Mouse (Mus musculus): ENCODE results near the gene Abcg1. TPM values are rescaled to one million over a fixed set of nuclear protein-coding genes. Genes with fewer than 3 reads are reported as not detected.

The Abcg1 gene
- polyA plus RNA-seq, 1 experiment from 2014 or later = 7.7 TPM

- Histone ChIP-seq H3K4me3 (no peak overlapping the region), H3K4me1 (peaks cover 7% of the 10 kb centered on the region; the same call in 1 of the 2 replicates), H3K36me3 (no peaks in the 10 kb centered on the region; the same call in 1 of the 2 replicates), H3K9ac (no peak overlapping the region), H3K9me3 (no peaks in the 10 kb centered on the region), H3K4me2 (no peak overlapping the region), H3K27me3 (replicated peaks) (no peaks in the 10 kb centered on the region; the same call in 1 of the 2 replicates), H3K27ac (replicated peaks) (no peak overlapping the region)
- WGBS = 89% methylated on average over 8 of the region's 8 CpGs
- ATAC-seq (ENCODE audit: extremely low read depth, insufficient number of reproducible peaks, low FRiP score, low TSS enrichment) = no peak
Measured at GRCm38 (mm10) chr17:31103823-31104222, 46.3 kb downstream of the Abcg1 start.

DNA sequence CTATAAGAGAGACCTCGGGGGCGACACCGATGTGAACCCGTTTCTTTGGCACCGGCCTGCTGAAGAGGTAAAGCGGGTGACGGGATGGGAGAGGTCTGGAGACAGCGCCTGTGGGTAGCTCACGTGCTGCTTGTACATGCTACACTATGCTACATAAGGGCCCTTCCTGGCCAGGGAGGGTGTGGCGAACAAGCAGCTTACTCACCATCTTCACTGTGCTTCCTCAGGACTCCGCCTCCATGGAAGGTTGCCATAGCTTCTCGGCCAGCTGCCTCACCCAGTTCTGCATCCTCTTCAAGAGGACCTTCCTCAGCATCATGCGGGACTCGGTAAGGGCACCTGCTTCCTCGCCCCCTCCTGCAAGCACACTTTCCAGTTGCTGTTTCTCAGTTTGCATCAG is 50.9 kb downstream of the Abcg1 start:
- Histone ChIP-seq H3K4me1 (0 out of 2 replicates have a peak, but pooled peaks cover 5% of the 10 kb centered on the region), H3K9ac (no peak overlapping the region), H3K27ac (replicated peaks) (no peak overlapping the region), H3K4me2 (no peak overlapping the region), H3K4me3 (no peak overlapping the region), H3K27me3 (replicated peaks) (no peaks in the 10 kb centered on the region), H3K9me3 (no peaks in the 10 kb centered on the region), H3K36me3 (peaks cover 13% of the 10 kb centered on the region)
- 89% methylated on average over 15 of the region's 15 CpGs for WGBS
- no peak for ATAC-seq (ENCODE audit: extremely low read depth, insufficient number of reproducible peaks, low FRiP score, low TSS enrichment)

- Histone ChIP-seq H3K9me3 (no peaks in the 10 kb centered on the region), H3K4me1 (no peaks in the 10 kb centered on the region), H3K36me3 (peaks cover 13% of the 10 kb centered on the region), H3K27me3 (replicated peaks) (no peaks in the 10 kb centered on the region; the same call in 1 of the 2 replicates), H3K27ac (replicated peaks) (no peak overlapping the region), H3K9ac (no peak overlapping the region), H3K4me2 (no peak overlapping the region), H3K4me3 (no peak overlapping the region)
- ATAC-seq (ENCODE audit: extremely low read depth, insufficient number of reproducible peaks, low FRiP score, low TSS enrichment) = no peak
- 73% methylated on average over 9 of the region's 9 CpGs for WGBS
Measured at GRCm38 (mm10) chr17:31113191-31113856, 55.8 kb downstream of the Abcg1 start.

DNA sequence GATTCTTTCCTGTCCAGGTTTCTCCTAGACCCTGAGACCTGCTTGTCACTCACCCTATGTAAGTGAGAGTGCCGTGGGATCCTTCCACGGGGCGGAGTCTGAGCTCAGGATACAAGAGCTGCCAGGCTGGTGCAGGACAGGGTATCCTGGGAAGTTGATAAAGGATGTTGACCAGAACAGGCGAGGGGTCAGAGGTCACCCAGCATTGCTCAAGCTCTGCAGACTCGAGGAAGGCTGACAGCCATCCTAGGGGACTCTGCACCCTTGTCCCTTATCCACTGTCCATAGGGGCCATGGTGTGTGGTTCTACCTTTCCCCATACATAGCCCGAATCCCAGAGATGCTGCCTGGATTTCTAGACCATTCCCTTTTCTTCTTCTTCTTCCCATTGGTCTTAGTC is 58.6 kb downstream of the Abcg1 start:
- H3K9me3 ChIP-seq = no peaks in the 10 kb centered on the region
- 40% methylated on average over 6 of the region's 6 CpGs for WGBS
- H3K4me2 ChIP-seq = no peak overlapping the region
- H3K4me3 ChIP-seq = no peak overlapping the region
- no peak for ATAC-seq (ENCODE audit: extremely low read depth, insufficient number of reproducible peaks, low FRiP score, low TSS enrichment)
- no peaks in the 10 kb centered on the region for H3K4me1 ChIP-seq
- peaks cover 10% of the 10 kb centered on the region; the same call in 1 of the 2 replicates for H3K27me3 ChIP-seq (replicated peaks)
- H3K9ac ChIP-seq = no peak overlapping the region
- peaks cover 6% of the 10 kb centered on the region for H3K36me3 ChIP-seq
- H3K27ac ChIP-seq (replicated peaks) = no peak overlapping the region

- Histone ChIP-seq H3K9ac (no peak overlapping the region), H3K4me1 (no peaks in the 10 kb centered on the region), H3K27ac (replicated peaks) (no peak overlapping the region), H3K27me3 (replicated peaks) (peaks cover 12% of the 10 kb centered on the region; the same call in 1 of the 2 replicates), H3K36me3 (no peaks in the 10 kb centered on the region), H3K4me3 (no peak overlapping the region), H3K9me3 (no peaks in the 10 kb centered on the region), H3K4me2 (no peak overlapping the region)
- WGBS = 83% methylated on average over 5 of the region's 5 CpGs
- ATAC-seq (ENCODE audit: extremely low read depth, insufficient number of reproducible peaks, low FRiP score, low TSS enrichment) = no peak
Measured at GRCm38 (mm10) chr17:31117946-31118345, 60.5 kb downstream of the Abcg1 start.

- peaks cover 12% of the 10 kb centered on the region; the same call in 1 of the 2 replicates for H3K27me3 ChIP-seq (replicated peaks)
- WGBS = 8% methylated on average over 7 of the region's 7 CpGs
- H3K36me3 ChIP-seq = no peaks in the 10 kb centered on the region
- no peak overlapping the region for H3K4me3 ChIP-seq
- no peaks in the 10 kb centered on the region; the same call in 1 of the 2 replicates for H3K9me3 ChIP-seq
- no peaks in the 10 kb centered on the region for H3K4me1 ChIP-seq
- H3K9ac ChIP-seq = no peak overlapping the region
- H3K4me2 ChIP-seq = no peak overlapping the region
- no peak; the same call in 1 of the 2 replicates for ATAC-seq (ENCODE audit: extremely low read depth, insufficient number of reproducible peaks, low FRiP score, low TSS enrichment)
- H3K27ac ChIP-seq (replicated peaks) = no peak overlapping the region
Measured at GRCm38 (mm10) chr17:31119429-31119828, 62.0 kb downstream of the Abcg1 start.

DNA sequence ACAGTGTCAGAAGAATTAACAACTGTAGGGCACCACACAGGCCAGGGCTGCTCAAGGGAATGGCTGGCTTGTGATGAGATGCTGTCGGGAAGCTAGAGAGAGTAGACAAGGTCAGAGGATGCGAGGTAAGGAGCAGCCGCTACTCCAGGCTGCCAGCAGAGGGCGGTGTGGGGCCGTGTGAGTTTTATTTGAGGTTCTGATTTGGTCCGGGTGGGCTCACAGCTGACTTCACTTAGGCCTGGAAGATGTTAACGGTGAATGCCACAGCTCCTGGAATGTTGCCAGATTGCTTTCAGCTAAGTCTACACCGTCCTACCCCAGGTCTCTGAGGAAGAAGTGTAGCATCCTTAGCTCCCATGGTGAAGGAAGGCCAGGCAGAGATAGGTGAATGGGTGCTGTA is 64.5 kb downstream of the Abcg1 start:
- no peak overlapping the region for H3K4me3 ChIP-seq
- H3K36me3 ChIP-seq = no peaks in the 10 kb centered on the region
- H3K9me3 ChIP-seq = no peaks in the 10 kb centered on the region; the same call in 1 of the 2 replicates
- no peaks in the 10 kb centered on the region for H3K4me1 ChIP-seq
- no peak overlapping the region for H3K27ac ChIP-seq (replicated peaks)
- WGBS = 11% methylated on average over 8 of the region's 8 CpGs
- ATAC-seq (ENCODE audit: extremely low read depth, insufficient number of reproducible peaks, low FRiP score, low TSS enrichment) = no peak
- H3K9ac ChIP-seq = no peak overlapping the region
- no peak overlapping the region for H3K4me2 ChIP-seq
- peaks cover 15% of the 10 kb centered on the region; the same call in 1 of the 2 replicates for H3K27me3 ChIP-seq (replicated peaks)

GRCm38 (mm10) chr17:31125548-31126266 is 68.2 kb downstream of the Abcg1 start:
- Histone ChIP-seq H3K4me3 (no peak overlapping the region), H3K9ac (no peak overlapping the region), H3K4me1 (no peaks in the 10 kb centered on the region), H3K36me3 (no peaks in the 10 kb centered on the region), H3K27ac (replicated peaks) (no peak overlapping the region), H3K4me2 (no peak overlapping the region), H3K27me3 (replicated peaks) (peaks cover 30% of the 10 kb centered on the region), H3K9me3 (no peaks in the 10 kb centered on the region; the same call in 1 of the 2 replicates)
- 31% methylated on average over 9 of the region's 9 CpGs for WGBS
- ATAC-seq (ENCODE audit: extremely low read depth, insufficient number of reproducible peaks, low FRiP score, low TSS enrichment) = no peak

GRCm38 (mm10) chr17:31128708-31129318 is 71.3 kb downstream of the Abcg1 start:
- ATAC-seq (ENCODE audit: extremely low read depth, insufficient number of reproducible peaks, low FRiP score, low TSS enrichment) = no peak
- H3K4me1 ChIP-seq = no peaks in the 10 kb centered on the region
- WGBS = 72% methylated on average over 9 of the region's 9 CpGs

DNA sequence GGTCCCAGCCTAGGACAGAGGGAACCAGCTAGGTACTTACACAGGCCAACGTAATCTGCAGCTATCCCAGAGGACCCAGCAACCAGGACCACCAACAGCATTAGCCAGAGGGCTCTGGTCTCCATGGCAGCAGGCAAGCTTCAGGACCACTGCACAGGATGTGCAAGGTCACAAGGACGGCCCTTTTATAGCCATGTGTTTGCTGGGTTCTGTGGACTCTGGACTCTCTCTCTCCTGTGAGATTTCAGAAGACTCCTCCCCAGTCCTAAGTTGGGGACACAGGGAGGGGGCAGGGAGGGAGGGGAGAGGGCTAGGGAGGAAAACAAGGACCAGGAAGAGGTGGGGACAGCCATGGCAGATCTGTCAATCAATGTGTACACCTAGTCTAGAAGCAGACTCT is 72.0 kb downstream of the Abcg1 start, which contains the start of gene Tff3:
Gene Tff3 (minus strand): TSS at position 195 of the 400 bp plus-strand sequence.
- peaks cover 31% of the 10 kb centered on the region for H3K27me3 ChIP-seq (replicated peaks)
- 38% methylated on average over 2 of the region's 2 CpGs for WGBS
- H3K36me3 ChIP-seq = no peaks in the 10 kb centered on the region
- no peak within 1 kb of the TSS for H3K9ac ChIP-seq
- no peak within 1 kb of the TSS for H3K4me2 ChIP-seq
- no peak for ATAC-seq (ENCODE audit: extremely low read depth, insufficient number of reproducible peaks, low FRiP score, low TSS enrichment)
- H3K27ac ChIP-seq (replicated peaks) = no peak within 1 kb of the TSS
- no peaks in the 10 kb centered on the region for H3K9me3 ChIP-seq
- no peaks in the 10 kb centered on the region for H3K4me1 ChIP-seq
- H3K4me3 ChIP-seq = no peak within 1 kb of the TSS

More at GRCm38 (mm10) chr17:31128708-31129318, 71.3 kb downstream of the Abcg1 start:
- H3K9me3 ChIP-seq = no peaks in the 10 kb centered on the region; the same call in 1 of the 2 replicates
- peaks cover 31% of the 10 kb centered on the region for H3K27me3 ChIP-seq (replicated peaks)
- no peak overlapping the region for H3K27ac ChIP-seq (replicated peaks)
- no peaks in the 10 kb centered on the region for H3K36me3 ChIP-seq
- no peak overlapping the region for H3K9ac ChIP-seq
- H3K4me2 ChIP-seq = no peak overlapping the region
- H3K4me3 ChIP-seq = no peak overlapping the region

DNA sequence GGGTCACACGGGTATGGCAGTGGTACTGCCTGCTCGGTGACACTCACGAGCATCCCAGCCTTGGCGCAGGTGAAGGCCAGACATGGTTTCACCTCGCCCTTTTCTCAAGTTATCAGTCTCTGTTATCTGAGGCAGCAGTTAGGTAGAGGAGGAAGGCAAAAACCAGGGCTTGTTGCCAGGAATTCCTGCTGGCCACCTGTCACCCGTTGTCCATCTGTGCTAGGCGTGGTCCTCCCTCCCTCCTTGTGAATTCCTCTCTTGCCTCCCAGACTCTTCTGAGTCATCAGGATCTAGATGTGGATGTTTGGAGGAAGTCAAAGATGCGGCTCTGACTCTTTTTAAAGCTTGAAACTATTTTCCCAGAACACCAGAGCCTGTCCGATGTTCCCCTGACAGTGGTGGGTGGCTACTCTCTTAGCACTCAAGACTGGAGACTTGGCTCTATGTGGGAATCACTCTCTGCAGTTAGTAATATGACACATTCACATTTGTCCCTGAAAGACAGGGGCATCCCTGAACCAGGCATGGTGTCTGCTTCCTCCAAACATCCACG is 73.9 kb downstream of the Abcg1 start:
- Histone ChIP-seq H3K9me3 (no peaks in the 10 kb centered on the region), H3K4me1 (no peaks in the 10 kb centered on the region), H3K27ac (replicated peaks) (no peak overlapping the region), H3K27me3 (replicated peaks) (peaks cover 31% of the 10 kb centered on the region), H3K36me3 (no peaks in the 10 kb centered on the region), H3K4me2 (no peak overlapping the region), H3K9ac (no peak overlapping the region), H3K4me3 (no peak overlapping the region)
- ATAC-seq (ENCODE audit: extremely low read depth, insufficient number of reproducible peaks, low FRiP score, low TSS enrichment) = no peak
- WGBS = 65% methylated on average over 10 of the region's 10 CpGs

Measured in heart, embryonic 13.5 days (tissue).